Mouse (Mus musculus) hindbrain, embryonic 13.5 days (tissue): ENCODE results near the gene Tmem95. TPM values are rescaled to one million over a fixed set of nuclear protein-coding genes. Genes with fewer than 3 reads are reported as not detected.

Experiments
- ATAC-seq: fragments of 200-750 bp; cut with Nextera tagmentation; 2 replicates; pipeline ENCODE4 v1.8.0; 2017; ENCODE audit warnings: moderate TSS enrichment; ENCODE audit not compliant: low FRiP score
- H3K27ac ChIP-seq: fragments of 300-500 bp; sonication (generic); 2 replicates; pipeline ENCODE4 v1.5.1; 2015; ENCODE audit warnings: inconsistent platforms, mild to moderate bottlenecking, moderate library complexity
- H3K27me3 ChIP-seq: fragments of 300-500 bp; sonication (generic); 2 replicates; pipeline ENCODE4 v1.6.1; 2015; ENCODE audit warnings: mild to moderate bottlenecking, inconsistent platforms
- H3K36me3 ChIP-seq: fragments of 300-500 bp; sonication (generic); 2 replicates; pipeline ENCODE4 v1.6.1; 2015; ENCODE audit warnings: mild to moderate bottlenecking, inconsistent platforms
- H3K4me1 ChIP-seq: fragments of 300-500 bp; sonication (generic); replicated peaks from 2 replicates; pipeline ENCODE4 v1.6.1; 2015; ENCODE audit warnings: inconsistent platforms
- H3K4me2 ChIP-seq: fragments of 300-500 bp; sonication (generic); 2 replicates; pipeline ENCODE4 v1.6.1; 2015; ENCODE audit warnings: inconsistent platforms, mild to moderate bottlenecking, moderate library complexity
- H3K4me3 ChIP-seq: fragments of 300-500 bp; sonication (generic); 2 replicates; pipeline ENCODE4 v1.5.1; 2015; ENCODE audit warnings: mild to moderate bottlenecking, inconsistent platforms
- H3K9ac ChIP-seq: fragments of 300-500 bp; sonication (generic); 2 replicates; pipeline ENCODE4 v1.6.1; 2015; ENCODE audit warnings: mild to moderate bottlenecking, inconsistent platforms
- H3K9me3 ChIP-seq: fragments of 300-500 bp; sonication (generic); 2 replicates; pipeline ENCODE4 v1.6.1; 2016; ENCODE audit warnings: inconsistent platforms
- WGBS: fragments of 180-500 bp; shearing (Covaris S2); methylation state at CpG from one replicate; pipeline ENCODE4 v1.1.7; 2015; 5-methylcytosine and 5-hydroxymethylcytosine counted together
- microRNA-seq: library from miRNA; unstranded; fragments of <30 nt; microRNA quantifications from one replicate; pipeline ENCODE4, GENCODE M21; 2016
- polyA plus RNA-seq: library from polyadenylated mRNA; unstranded; fragments of >200 nt; fragmentation: Nextera tagmentation; extraction: Ambion mirVana; gene quantifications from 2 replicates; pipeline ENCODE4 v1.2.1, GENCODE M21; 2015

Gene Tmem95
- polyA plus RNA-seq, 1 experiment from 2014 or later: not detected

- WGBS: 52% methylated on average over 8 of the region's 8 CpGs
- H3K27ac ChIP-seq: 0 out of 2 replicates have a peak overlapping the region, but pooled peaks have one; percentile 99
- H3K9ac ChIP-seq: peak overlapping the region; percentile 99
- peaks cover 42% of the 10 kb centered on the region for H3K36me3 ChIP-seq
- peak overlapping the region; percentile 99 for H3K4me2 ChIP-seq
- H3K9me3 ChIP-seq: no peaks in the 10 kb centered on the region
- peak overlapping the region; percentile 98 for H3K4me3 ChIP-seq
- H3K27me3 ChIP-seq: no peaks in the 10 kb centered on the region
- no peak for ATAC-seq
- H3K4me1 ChIP-seq: peaks cover 52% of the 10 kb centered on the region
Observed at GRCm38 (mm10) chr11:69833554-69833953, 44.3 kb downstream of the Tmem95 start.

GRCm38 (mm10) chr11:69828832-69829231 lies 49.0 kb downstream of the Tmem95 start:
- Histone ChIP-seq H3K4me3 (no peak overlapping the region), H3K9ac (peak overlapping the region; percentile 43; the same call in 1 of the 2 replicates), H3K27ac (0 out of 2 replicates have a peak overlapping the region, but pooled peaks have one; percentile 12), H3K4me1 (peaks cover 28% of the 10 kb centered on the region), H3K36me3 (peaks cover 87% of the 10 kb centered on the region), H3K27me3 (no peaks in the 10 kb centered on the region), H3K4me2 (no peak overlapping the region), H3K9me3 (no peaks in the 10 kb centered on the region)
- no peak for ATAC-seq
- 63% methylated on average over 5 of the region's 5 CpGs for WGBS

Small RNA genes lying within 50 kb of the gene (microRNA-seq; reads per million reads assigned to microRNA genes)
- not detected for gene Mir6924

Other genes with a start within 250 kb of the Tmem95 start
- gene Fxr2, start 245.0 kb downstream of the Tmem95 start, polyA plus RNA-seq: 40.5 and 52.0 TPM in 2 replicates
- gene Sox15, start 222.7 kb downstream of the Tmem95 start, polyA plus RNA-seq: not detected in 2 replicates
- 95.0 and 104 TPM in 2 replicates for gene Mpdu1, start 215.4 kb downstream of the Tmem95 start, polyA plus RNA-seq
- gene Cd68, start 211.9 kb downstream of the Tmem95 start, polyA plus RNA-seq: 9.0 and 9.8 TPM in 2 replicates
- 528 and 537 TPM in 2 replicates for gene Eif4a1, start 205.6 kb downstream of the Tmem95 start, polyA plus RNA-seq
- gene Senp3, start 195.9 kb downstream of the Tmem95 start, polyA plus RNA-seq: 94.7 and 95.9 TPM in 2 replicates
- 0.36 and 0.53 TPM in 2 replicates for gene Tnfsf13, start 192.2 kb downstream of the Tmem95 start, polyA plus RNA-seq
- 1.8 and 3.6 TPM in 2 replicates for gene Tnfsf12, start 182.2 kb downstream of the Tmem95 start, polyA plus RNA-seq
- 0.98 and 1.2 TPM in 2 replicates for gene Tnfsfm13, start 181.9 kb downstream of the Tmem95 start, polyA plus RNA-seq
- 18.8 and 20.4 TPM in 2 replicates for gene Polr2a, start 119.4 kb downstream of the Tmem95 start, polyA plus RNA-seq
- gene Slc35g3, start 116.0 kb downstream of the Tmem95 start, polyA plus RNA-seq: 0.35 and 0.87 TPM in 2 replicates
- gene Zbtb4, start 112.1 kb downstream of the Tmem95 start, polyA plus RNA-seq: 3.2 TPM in 2 replicates
- gene Chrnb1, start 82.1 kb downstream of the Tmem95 start, polyA plus RNA-seq: 1.5 and 2.6 TPM in 2 replicates
- gene Fgf11, start 76.2 kb downstream of the Tmem95 start, polyA plus RNA-seq: 4.8 and 5.5 TPM in 2 replicates
- gene Tmem102, start 72.4 kb downstream of the Tmem95 start, polyA plus RNA-seq: 1.1 TPM in 2 replicates
- not detected in 2 replicates for gene Gm39566, start 62.7 kb downstream of the Tmem95 start, polyA plus RNA-seq
- 0.10 TPM in 1 of 2 replicates, not detected in the other for gene Spem2, start 59.6 kb downstream of the Tmem95 start, polyA plus RNA-seq
- gene Spem1, start 55.8 kb downstream of the Tmem95 start, polyA plus RNA-seq: 0.70 and 0.81 TPM in 2 replicates
- gene Nlgn2, start 40.2 kb downstream of the Tmem95 start, polyA plus RNA-seq: 21.4 and 22.0 TPM in 2 replicates
- 368 and 374 TPM in 2 replicates for gene Tmem256, start 39.5 kb downstream of the Tmem95 start, polyA plus RNA-seq
- gene Plscr3, start 31.6 kb downstream of the Tmem95 start, polyA plus RNA-seq: 51.7 and 53.7 TPM in 2 replicates
- 0.13 and 0.23 TPM in 2 replicates for gene Tnk1, start 19.3 kb downstream of the Tmem95 start, polyA plus RNA-seq
- gene Kctd11, start 3.4 kb upstream of the Tmem95 start, polyA plus RNA-seq: 2.0 and 2.5 TPM in 2 replicates
- gene Acap1, start 17.5 kb upstream of the Tmem95 start, polyA plus RNA-seq: 0.17 and 0.52 TPM in 2 replicates
- gene 2810408A11Rik, start 23.0 kb upstream of the Tmem95 start, polyA plus RNA-seq: 10.3 and 11.7 TPM in 2 replicates
- gene Neurl4, start 23.1 kb upstream of the Tmem95 start, polyA plus RNA-seq: 18.8 and 22.6 TPM in 2 replicates
- gene Gps2, start 35.9 kb upstream of the Tmem95 start, polyA plus RNA-seq: 72.4 and 77.3 TPM in 2 replicates
- gene Eif5a, start 43.9 kb upstream of the Tmem95 start, polyA plus RNA-seq: 1,129 and 1,134 TPM in 2 replicates
- 4.0 and 7.1 TPM in 2 replicates for gene Ybx2, start 57.8 kb upstream of the Tmem95 start, polyA plus RNA-seq
- 3.9 and 4.0 TPM in 2 replicates for gene Slc2a4, start 70.2 kb upstream of the Tmem95 start, polyA plus RNA-seq
- 0.38 and 0.87 TPM in 2 replicates for gene Cldn7, start 86.8 kb upstream of the Tmem95 start, polyA plus RNA-seq
- gene Ctdnep1, start 103.1 kb upstream of the Tmem95 start, polyA plus RNA-seq: 22.4 and 22.7 TPM in 2 replicates
- 149 and 154 TPM in 2 replicates for gene Elp5, start 104.5 kb upstream of the Tmem95 start, polyA plus RNA-seq
- gene Gabarap, start 113.1 kb upstream of the Tmem95 start, polyA plus RNA-seq: 670 and 709 TPM in 2 replicates
- gene Phf23, start 117.8 kb upstream of the Tmem95 start, polyA plus RNA-seq: 72.9 and 74.8 TPM in 2 replicates
- gene Dvl2, start 122.6 kb upstream of the Tmem95 start, polyA plus RNA-seq: 26.8 and 28.6 TPM in 2 replicates
- gene Acadvl, start 137.4 kb upstream of the Tmem95 start, polyA plus RNA-seq: 56.9 and 59.4 TPM in 2 replicates
- 28.1 TPM in 2 replicates for gene Dlg4, start 138.9 kb upstream of the Tmem95 start, polyA plus RNA-seq
- gene Asgr1, start 176.1 kb upstream of the Tmem95 start, polyA plus RNA-seq: 1.5 and 1.7 TPM in 2 replicates
- gene Asgr2, start 214.6 kb upstream of the Tmem95 start, polyA plus RNA-seq: not detected in 2 replicates